Mouse (Mus musculus): ENCODE measurements around the gene Frem1. TPM values are rescaled to one million over a fixed set of nuclear protein-coding genes. Genes with fewer than 3 reads are reported as not detected.

Frem1 gene
- not detected for total RNA-seq (2023)

DNA sequence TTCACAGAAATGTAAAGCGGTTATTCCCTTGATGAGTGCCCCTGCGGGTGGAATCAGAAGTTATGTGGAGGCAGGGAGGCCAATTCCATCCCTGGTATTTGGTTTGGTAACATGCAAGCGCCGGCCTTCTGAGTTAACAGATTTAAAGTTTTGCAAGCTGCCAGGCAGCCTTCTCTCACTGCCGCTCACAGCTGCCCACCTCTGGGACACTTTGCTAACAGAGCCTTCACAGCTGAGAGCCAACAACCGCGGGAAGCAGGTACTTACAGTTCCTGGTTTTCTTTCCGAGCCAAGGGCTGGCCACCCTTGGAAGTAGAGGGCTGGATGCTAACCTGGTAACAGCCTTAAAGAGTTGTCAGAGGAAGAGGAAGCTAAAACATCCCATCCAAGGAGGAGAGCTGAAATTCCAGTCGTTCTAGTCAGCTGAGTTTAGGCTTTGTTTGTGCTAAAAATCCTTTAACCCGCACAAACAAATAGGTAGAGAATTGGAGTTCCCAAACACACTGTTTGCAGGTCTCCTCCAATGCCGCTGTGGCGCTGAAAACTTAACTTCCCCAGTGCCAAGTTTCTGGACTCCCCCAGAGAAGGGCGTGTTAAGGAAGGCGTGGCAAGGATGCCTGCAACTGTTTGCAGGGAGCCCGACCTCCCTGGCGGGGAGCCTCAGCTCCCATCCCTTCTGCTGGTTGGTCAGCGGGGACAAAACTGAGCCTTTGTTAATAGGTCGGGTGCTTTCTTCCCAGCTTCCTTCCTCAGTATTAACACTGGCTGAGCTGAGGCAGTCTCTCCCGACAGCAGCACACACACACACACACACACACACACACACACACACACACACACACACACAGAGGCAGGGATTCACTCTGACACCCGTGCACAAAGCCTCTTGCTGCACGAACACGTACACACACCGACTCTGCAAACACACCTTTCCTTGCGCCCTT, at the start of gene Frem1:
TSS of gene Frem1 (minus strand) at position 706 of the 944 bp plus-strand sequence.

DNA sequence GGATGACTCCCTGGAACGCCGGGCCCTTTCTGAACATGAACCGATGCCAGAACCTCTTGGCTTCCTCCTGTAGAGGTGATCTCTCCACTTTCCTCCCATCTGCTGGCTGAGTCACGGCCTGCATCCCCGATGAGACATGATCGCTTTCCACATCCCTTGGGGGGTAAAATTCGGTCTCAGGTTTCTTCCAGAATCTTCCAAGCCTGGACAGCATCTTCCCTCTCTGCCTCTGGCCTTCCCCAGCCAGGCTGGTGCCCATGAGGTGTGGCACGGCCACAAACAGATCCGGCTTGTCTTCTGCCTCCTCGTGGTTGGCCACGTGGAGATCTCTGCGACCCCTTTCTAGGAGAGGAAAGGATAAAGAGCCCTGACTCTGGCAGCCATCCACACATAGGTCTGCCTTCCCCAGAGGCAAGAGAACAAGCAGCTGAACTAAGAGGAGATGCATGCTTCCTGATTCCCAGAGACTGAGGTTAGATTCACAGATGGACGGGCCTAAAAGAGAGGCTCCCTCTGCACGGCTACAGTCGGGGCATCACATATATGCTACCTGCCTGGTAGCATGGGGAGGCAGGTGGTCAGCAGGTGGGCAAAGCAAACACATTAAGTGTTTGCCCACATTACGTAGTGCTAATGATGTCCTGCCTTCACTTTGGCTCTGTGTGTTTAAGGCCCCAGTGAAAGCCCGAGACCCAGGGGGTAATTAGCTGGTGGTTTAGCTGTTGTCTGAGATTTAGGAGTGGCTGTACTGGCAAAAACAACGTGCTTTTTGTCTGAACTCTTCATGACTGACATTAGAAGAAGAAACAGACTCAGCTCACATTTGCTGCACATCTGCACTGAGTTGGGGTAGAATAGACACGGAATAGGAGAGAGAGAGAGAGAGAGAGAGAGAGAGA, 167.3 kb downstream of the Frem1 start, which contains the start of gene Cer1:
TSS of gene Cer1 (minus strand) at position 513 of the 899 bp plus-strand sequence.

GRCm38 (mm10) chr4:82859131-82860125, 192.7 kb downstream of the Frem1 start, which contains the start of gene Zdhhc21:
TSS of gene Zdhhc21 (minus strand) at chr4:82859958.

Other genes with a start within 250 kb of the Frem1 start
- 10 to 100 TPM; 18.7 to 20.6 TPM for gene Zdhhc21, start 192.4 kb downstream of the Frem1 start, total RNA-seq (2023)
- gene Cer1, start 167.2 kb downstream of the Frem1 start, total RNA-seq (2023), result not detected